Mouse (Mus musculus): ENCODE data around the gene Jmjd8. TPM values are rescaled to one million over a fixed set of nuclear protein-coding genes. Genes with fewer than 3 reads are reported as not detected.

Gene Jmjd8
- total RNA-seq, 2 experiments from 2014 or later, result 22.1 to 25.8 TPM

DNA sequence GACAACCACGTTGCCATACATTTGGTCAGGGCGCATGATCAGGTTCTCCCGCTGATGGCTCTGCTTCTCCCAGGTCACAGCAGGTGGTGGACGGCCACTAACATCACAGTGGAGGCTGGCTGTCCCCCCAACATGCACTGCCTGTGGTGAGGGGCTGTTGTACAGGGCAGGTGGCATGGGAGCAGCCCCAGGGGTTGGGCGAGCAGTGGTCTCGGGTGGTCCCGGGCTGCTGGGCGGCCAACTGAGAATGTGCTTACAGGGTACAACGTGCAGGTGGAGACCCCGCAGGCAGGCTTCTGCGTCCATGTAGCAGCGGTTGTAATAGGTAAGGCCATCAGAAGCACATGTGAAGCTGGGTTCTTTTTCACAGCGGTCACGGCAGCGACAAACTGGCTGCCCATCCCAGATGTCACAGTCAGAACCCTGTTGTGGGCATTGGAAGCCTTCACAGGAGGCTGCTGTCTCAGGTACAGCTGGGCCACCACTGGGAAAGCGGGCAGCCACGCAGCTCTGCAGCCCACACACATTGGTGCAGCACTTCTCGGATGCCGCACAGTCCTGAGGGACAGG is 50.0 kb downstream of the Jmjd8 start:
- no peak for DNase-seq

DNA sequence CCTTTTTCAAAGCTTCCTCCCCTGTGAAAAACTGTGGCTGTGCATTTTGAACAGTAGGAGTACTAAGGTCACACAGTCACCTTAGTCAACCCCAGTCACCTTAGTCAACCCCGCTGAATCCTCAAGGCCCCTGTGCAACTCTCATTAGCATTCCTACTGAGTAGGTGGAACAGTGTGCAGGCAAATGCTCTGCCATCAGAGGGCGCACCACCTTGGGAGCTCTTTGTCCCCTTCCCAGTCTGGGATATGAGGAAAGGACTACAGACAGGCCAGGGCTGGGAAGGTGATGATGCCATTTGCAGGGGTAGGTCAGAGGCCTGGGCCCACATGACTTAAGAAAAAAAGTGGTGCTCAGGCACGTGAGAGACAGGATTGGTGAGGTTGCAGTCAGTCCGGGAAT is 50.6 kb downstream of the Jmjd8 start:
- DNase-seq, result no peak

DNA sequence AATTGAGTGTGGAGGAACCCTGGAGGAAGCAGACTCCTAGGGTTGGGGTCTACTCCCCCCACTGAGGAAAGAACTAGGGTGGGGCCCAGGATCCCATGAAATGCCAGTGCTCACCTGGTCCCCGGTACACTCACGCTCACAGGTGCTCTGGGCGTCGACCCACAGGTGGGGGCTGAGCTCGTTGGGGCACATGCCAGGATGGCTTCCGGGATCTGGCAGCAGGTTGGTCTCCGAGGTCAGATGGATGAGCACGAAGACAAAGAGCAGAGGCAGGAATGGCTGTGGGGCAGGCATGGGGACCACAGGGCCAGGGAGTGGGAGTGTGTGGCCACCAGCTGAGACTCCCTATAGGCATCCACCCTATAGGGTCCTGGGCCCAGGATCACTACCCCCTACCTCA is 51.1 kb downstream of the Jmjd8 start:
- DNase-seq, result no peak

DNA sequence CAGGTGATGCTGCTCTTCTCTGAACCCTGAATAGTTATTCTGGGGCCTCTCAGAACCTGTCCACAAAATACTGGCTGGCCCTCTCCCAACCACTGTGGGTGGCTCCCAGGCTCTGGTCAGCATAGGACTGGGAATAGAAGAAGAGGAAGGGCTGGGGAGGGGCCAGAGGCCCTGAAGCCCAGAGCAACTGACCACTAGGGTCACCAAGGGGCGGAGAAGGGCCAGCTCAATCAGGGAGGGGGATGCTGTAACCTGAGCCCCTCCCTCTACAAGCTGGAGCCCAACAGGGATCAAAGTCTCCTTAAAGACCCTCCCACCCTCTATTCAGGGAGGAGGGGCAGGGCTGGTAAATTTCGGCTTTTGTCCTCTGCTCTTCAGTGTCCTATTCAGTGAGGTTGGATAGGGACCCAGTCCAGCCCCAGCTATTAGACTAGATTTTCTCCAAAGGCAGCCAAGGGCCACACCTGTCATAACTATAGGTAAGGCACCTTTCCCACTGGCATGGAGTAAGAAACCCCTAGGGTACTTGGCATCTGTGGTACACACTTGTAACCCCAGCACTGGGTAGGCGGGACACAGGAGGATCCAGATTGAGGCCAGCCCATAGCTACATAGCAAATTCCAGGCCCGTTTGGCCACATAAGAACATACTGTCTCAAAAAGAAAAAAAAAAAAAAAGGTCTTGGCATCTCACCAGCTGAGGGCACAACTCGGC is 51.7 kb downstream of the Jmjd8 start, which contains the start of gene Wfikkn1:
Gene Wfikkn1 (minus strand): TSS at position 663 of the 715 bp plus-strand sequence.
- no peak for DNase-seq

DNA sequence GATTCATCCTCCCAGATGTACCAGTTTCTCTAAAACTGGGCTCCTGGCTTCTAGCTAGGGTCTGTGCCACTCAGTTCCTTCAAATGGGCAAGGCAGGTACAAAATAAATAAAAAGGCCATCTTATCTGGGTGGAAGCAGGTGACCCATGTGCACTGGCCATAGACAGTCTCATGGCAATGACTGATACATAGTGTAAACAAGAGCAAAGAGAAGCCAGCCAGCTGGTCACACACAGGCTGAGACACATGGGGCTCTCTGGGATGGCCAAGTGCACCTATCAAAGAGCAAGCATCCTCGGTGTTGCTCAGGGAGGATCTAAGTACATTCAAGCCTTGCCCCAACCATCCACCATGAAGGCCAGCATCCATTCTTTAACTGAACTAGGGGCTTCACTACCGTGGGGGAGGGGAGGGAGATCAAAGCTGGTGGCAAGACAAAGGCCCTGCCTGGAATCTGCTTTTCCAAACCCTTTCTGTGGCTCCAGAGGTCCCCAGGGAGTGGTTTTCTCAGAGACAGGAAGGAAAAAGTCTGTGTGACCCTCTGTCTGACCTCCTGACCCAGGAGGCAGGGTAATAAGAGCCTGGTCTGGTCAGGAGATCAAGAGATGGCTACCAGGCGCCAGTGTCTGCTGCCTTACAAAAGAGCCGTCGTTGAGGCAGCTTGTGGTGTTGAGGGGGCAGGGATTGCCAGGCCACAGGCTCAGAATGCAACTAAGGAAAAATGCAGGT is 52.4 kb downstream of the Jmjd8 start:
- DNase-seq, result no peak

Small RNA genes lying within 50 kb of the gene (microRNA-seq; reads per million reads assigned to microRNA genes)
- gene Mir3082 (0.95 to 1.3 reads per million in 2 experiments), gene Mir6966 (0 to 0.32 reads per million in 2 experiments)

Other genes with a start within 250 kb of the Jmjd8 start
- 10 to 100 TPM; 11.5 to 14.5 TPM for gene Lmf1, start 249.8 kb upstream of the Jmjd8 start, total RNA-seq (2021)
- gene Gng13, start 111.7 kb upstream of the Jmjd8 start, total RNA-seq (2021), result not detected
- gene Chtf18, start 101.4 kb upstream of the Jmjd8 start, total RNA-seq (2021), result 1 to 10 TPM; 3.2 to 4.3 TPM
- gene Rpusd1, start 101.2 kb upstream of the Jmjd8 start, total RNA-seq (2021), result 1 to 10 TPM; 3.8 to 5.6 TPM
- not detected for gene Mslnl, start 92.8 kb upstream of the Jmjd8 start, total RNA-seq (2021)
- under 1 TPM; 0.65 to 0.80 TPM for gene Msln, start 74.5 kb upstream of the Jmjd8 start, total RNA-seq (2021)
- gene Narfl, start 55.1 kb upstream of the Jmjd8 start, total RNA-seq (2021), result 10 to 100 TPM; 24.3 to 28.4 TPM
- 10 to 100 TPM; 16.8 to 22.2 TPM for gene Haghl, start 43.2 kb upstream of the Jmjd8 start, total RNA-seq (2021)
- not detected for gene Ccdc78, start 42.3 kb upstream of the Jmjd8 start, total RNA-seq (2021)
- 10 to 100 TPM; 38.3 to 39.4 TPM for gene Fam173a, start 36.0 kb upstream of the Jmjd8 start, total RNA-seq (2021)
- gene AC134908.4, start 33.2 kb upstream of the Jmjd8 start, total RNA-seq (2021), result not detected
- 10 to 100 TPM; 51.5 to 57.4 TPM for gene Metrn, start 31.7 kb upstream of the Jmjd8 start, total RNA-seq (2021)
- gene Fbxl16, start 19.8 kb upstream of the Jmjd8 start, total RNA-seq (2021), result 1 to 10 TPM; 2.1 to 2.3 TPM
- 10 to 100 TPM in 1 of 2 experiments, 1 to 10 TPM in 1; 10.0 to 10.8 TPM for gene Wdr24, start 5.2 kb upstream of the Jmjd8 start, total RNA-seq (2021)
- 10 to 100 TPM; 95.7 to 99.9 TPM for gene Stub1, start 4.5 kb downstream of the Jmjd8 start, total RNA-seq (2021)
- gene Rhbdl1, start 8.4 kb downstream of the Jmjd8 start, total RNA-seq (2021), result 10 to 100 TPM in 1 of 2 experiments, 1 to 10 TPM in 1; 9.8 to 10.9 TPM
- 1 to 10 TPM; 5.8 to 7.3 TPM for gene Gm20683, start 12.9 kb downstream of the Jmjd8 start, total RNA-seq (2021)
- 10 to 100 TPM; 36.8 TPM for gene Rhot2, start 16.0 kb downstream of the Jmjd8 start, total RNA-seq (2021)
- 1 to 10 TPM; 3.3 to 5.2 TPM for gene Wdr90, start 32.6 kb downstream of the Jmjd8 start, total RNA-seq (2021)
- 10 to 100 TPM; 57.9 to 61.8 TPM for gene Mcrip2, start 39.9 kb downstream of the Jmjd8 start, total RNA-seq (2021)
- 10 to 100 TPM; 20.7 to 23.1 TPM for gene Mettl26, start 46.2 kb downstream of the Jmjd8 start, total RNA-seq (2021)
- gene Wfikkn1, start 52.0 kb downstream of the Jmjd8 start, total RNA-seq (2021), result 1 to 10 TPM in 1 of 2 experiments, under 1 TPM in 1; 0.78 to 1.1 TPM
- 10 to 100 TPM in 1 of 2 experiments, 1 to 10 TPM in 1; 9.3 to 12.6 TPM for gene Rab40c, start 90.9 kb downstream of the Jmjd8 start, total RNA-seq (2021)
- 10 to 100 TPM; 38.4 to 39.1 TPM for gene Pigq, start 116.1 kb downstream of the Jmjd8 start, total RNA-seq (2021)
- gene Nhlrc4, start 116.1 kb downstream of the Jmjd8 start, total RNA-seq (2021), result not detected
- not detected for gene A930017K11Rik, start 123.7 kb downstream of the Jmjd8 start, total RNA-seq (2021)
- 1 to 10 TPM; 6.7 to 8.6 TPM for gene Capn15, start 156.9 kb downstream of the Jmjd8 start, total RNA-seq (2021)
- gene Rab11fip3, start 240.7 kb downstream of the Jmjd8 start, total RNA-seq (2021), result 10 to 100 TPM; 37.9 to 41.5 TPM

Data from gastrocnemius, postnatal 10 days (tissue).